Mouse (Mus musculus) CH12.LX (cell line): Measurements from ENCODE around the gene Strn.

Experiments
- CTCF ChIP-seq, 2 experiments: IDR thresholded peaks in 1 of 2; conservative IDR thresholded peaks in 1 of 2; 2 replicates each; pipeline ENCODE4 v1.5.1; 2011 to 2012; ENCODE audit warnings: low read depth in 2 of 2, low read length in 2 of 2, improper control_type of control experiment in 1 of 2, inconsistent platforms in 1 of 2, mild to moderate bottlenecking in 1 of 2, moderate library complexity in 1 of 2
- EP300 ChIP-seq: IDR thresholded peaks from 2 replicates; pipeline ENCODE4 v1.6.1; 2011; ENCODE audit warnings: low read length, improper control_type of control experiment
- JUN ChIP-seq: IDR thresholded peaks from 2 replicates; pipeline ENCODE4 v1.6.1; 2011; ENCODE audit warnings: low read depth, mild to moderate bottlenecking, low read length, improper control_type of control experiment, moderate library complexity; ENCODE audit not compliant: insufficient read depth
- MAX ChIP-seq: IDR thresholded peaks from 2 replicates; pipeline ENCODE4 v1.6.1; 2011; ENCODE audit warnings: low read length, improper control_type of control experiment
- POLR2A ChIP-seq: IDR thresholded peaks from 2 replicates; pipeline ENCODE4 v1.6.1; 2011; ENCODE audit warnings: low read depth, mild to moderate bottlenecking, improper control_type of control experiment, low read length
- RCOR1 ChIP-seq: conservative IDR thresholded peaks from 2 replicates; pipeline ENCODE4 v1.6.1; 2012; ENCODE audit warnings: low read depth, mild to moderate bottlenecking, inconsistent platforms, low read length, improper control_type of control experiment
- SIN3A ChIP-seq: IDR thresholded peaks from 2 replicates; pipeline ENCODE4 v1.6.1; 2012; ENCODE audit warnings: low read length, improper control_type of control experiment, inconsistent platforms

DNA sequence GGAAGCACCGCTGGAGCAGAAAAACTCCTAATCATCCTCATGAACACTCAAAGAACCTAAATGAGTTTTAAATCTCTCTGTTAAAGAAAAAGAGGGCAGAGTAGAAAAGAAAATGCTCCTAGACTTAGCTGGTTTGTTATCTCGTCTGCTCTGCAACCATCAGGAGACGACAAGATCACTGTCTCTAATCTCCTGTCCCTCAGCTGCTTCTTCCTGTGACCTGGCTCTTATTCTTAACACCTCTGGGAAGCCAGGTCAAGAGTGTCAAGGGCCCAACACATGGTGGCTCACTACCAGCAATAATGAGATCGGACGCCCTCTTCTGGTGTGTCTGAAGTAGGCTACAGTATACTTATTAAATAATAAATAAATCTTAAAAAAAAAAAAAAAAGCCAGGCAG, 40.1 kb downstream of the Strn start:
- TF ChIP-seq EP300 (no peak), POLR2A (no peak), CTCF (conservative IDR thresholded peaks at IDR 0.05 in 1 of 2, IDR thresholded peaks at IDR 0.05 in 1 of 2; ENCODE audit: low read depth in 2 of 2, low read length in 2 of 2) (no peak), JUN (no peak), SIN3A (no peak), MAX (no peak), RCOR1 (no peak)
